Mouse (Mus musculus) E14TG2a.4 (cell line): ENCODE measurements around the gene Msh4.

Experiments
- CTCF ChIP-seq: conservative IDR thresholded peaks from 2 replicates; pipeline ENCODE4 v1.5.1; 2014; ENCODE audit warnings: low read length
- NANOG ChIP-seq: IDR thresholded peaks from 2 replicates; pipeline ENCODE4 v1.6.1; 2014; ENCODE audit warnings: borderline replicate concordance, low read length, mixed read lengths
- POU5F1 ChIP-seq: IDR thresholded peaks from 2 replicates; pipeline ENCODE4 v1.6.1; 2014; ENCODE audit warnings: low read length, borderline replicate concordance

GRCm38 (mm10) chr3:153863816-153864215 is 42.1 kb downstream of the Msh4 start:
- TF ChIP-seq CTCF (no peak), NANOG (no peak), POU5F1 (no peak)
